ENCODE assay signal across 8 mouse cellular contexts in genomic region chr19:18712866-18713300, GRCm38 (mm10). TPM values are rescaled to one million over a fixed set of nuclear protein-coding genes. Genes with fewer than 3 reads are reported as not detected.
A peak's percentile ranks its signal among the peaks of the same experiment; 100 is the strongest.
DNase-seq lines count a peak whose midpoint lies in the region; ATAC-seq and TF ChIP-seq lines count a peak whose summit lies in the region.

D030056L22Rik (plus strand) TSS chr19:18713193.

- WGBS in hindbrain, embryonic 14.5 days, result under 1% methylated on average over 49 of the region's 49 CpGs

- in situ Hi-C loops in Patski (cut with MboI; ENCODE audit: low pct_unique_long_range_greater_than_20kb), result no loop called here

- POLR2A ChIA-PET in Patski (lab: Charles Lee), result interaction anchor here (0.6 kb wide), 1 partner anchor 321 kb away, joined by 3 read pairs; no protein-coding TSS in a partner anchor

- H3K27ac ChIP-seq in hindbrain, embryonic 14.5 days, result peak within 1 kb of the TSS; percentile 93

- H3K9ac ChIP-seq in hindbrain, embryonic 14.5 days, result peak within 1 kb of the TSS; percentile 83

- H3K36me3 ChIP-seq in hindbrain, embryonic 14.5 days (replicated peaks; ENCODE audit: control insufficient read depth, insufficient read depth), result peaks cover 2% of the 10 kb centered on the region

- ATAC-seq in Patski, result peak; percentile 98
- ATAC-seq in hindbrain, embryonic 14.5 days (ENCODE audit: low FRiP score), result peak; percentile 100

- CTCF ChIA-PET in Patski (lab: Charles Lee), result no interaction called here

- DNase-seq in Patski (ENCODE audit: low read depth, low spot score), result peak; percentile 81
- DNase-seq in cerebellum, postnatal 14 days, result peak; percentile 99
- peak; percentile 95 to 98 for DNase-seq in frontal cortex, postnatal 14 days (ENCODE audit: low spot score in 2 of 2)
- DNase-seq in hindbrain, embryonic 14.5 days (ENCODE audit: low spot score), result peak; percentile 99
- peak; percentile 98 for DNase-seq in layer of hippocampus, postnatal 36 days
- peak; percentile 99 for DNase-seq in lung, postnatal 36 days
- peak; percentile 99 for DNase-seq in retina, postnatal 1 day
- peak; percentile 94 to 95 for DNase-seq in urinary bladder, adult 18-20 months (ENCODE audit: low spot score in 2 of 2)

- H3K9me3 ChIP-seq in hindbrain, embryonic 14.5 days (ENCODE audit: control insufficient read depth, low read length), result no peaks in the 10 kb centered on the region

- peak; percentile 95 for TF ChIP-seq CTCF in Patski (IDR thresholded peaks at IDR 0.05)

- H3K4me2 ChIP-seq in hindbrain, embryonic 14.5 days (replicated peaks), result peak within 1 kb of the TSS; percentile 80

- H3K4me3 ChIP-seq in hindbrain, embryonic 14.5 days (replicated peaks; ENCODE audit: low read length), result peak within 1 kb of the TSS; percentile 74

- peaks cover 14% of the 10 kb centered on the region for H3K4me1 ChIP-seq in hindbrain, embryonic 14.5 days (replicated peaks; ENCODE audit: control insufficient read depth, insufficient read depth, low read length)

- no peaks in the 10 kb centered on the region for H3K27me3 ChIP-seq in Patski
- no peaks in the 10 kb centered on the region for H3K27me3 ChIP-seq in hindbrain, embryonic 14.5 days (ENCODE audit: control insufficient read depth, insufficient read depth, low read length)

RNA-seq across cellular contexts. Expression of gene D030056L22Rik, which starts in this region (rescaled TPM):
- 51.9 TPM for polyA plus RNA-seq in Patski (2021)
- polyA plus RNA-seq in hindbrain, embryonic 14.5 days (2014; fragmentation: Nextera tagmentation; extraction: Ambion mirVana), result 61.2 and 73.5 TPM in 2 replicates
- 10 to 100 TPM; 23.7 to 26.1 TPM for total RNA-seq in layer of hippocampus, postnatal 36 days (2021)

Comparison
In these comparisons a context has a peak if more than half of its experiments do, and no peak if none do; other contexts are left out.
1. Peak in every context shown above with its lines: DNase-seq, ATAC-seq, H3K4me3 ChIP-seq and H3K27ac ChIP-seq.